Mouse (Mus musculus): Measurements from ENCODE around the gene Map3k14. TPM values are rescaled to one million over a fixed set of nuclear protein-coding genes. Genes with fewer than 3 reads are reported as not detected.

Gene Map3k14
- 11.2 and 11.7 TPM in 2 replicates for polyA plus RNA-seq (2012; rRNA removed)

DNA sequence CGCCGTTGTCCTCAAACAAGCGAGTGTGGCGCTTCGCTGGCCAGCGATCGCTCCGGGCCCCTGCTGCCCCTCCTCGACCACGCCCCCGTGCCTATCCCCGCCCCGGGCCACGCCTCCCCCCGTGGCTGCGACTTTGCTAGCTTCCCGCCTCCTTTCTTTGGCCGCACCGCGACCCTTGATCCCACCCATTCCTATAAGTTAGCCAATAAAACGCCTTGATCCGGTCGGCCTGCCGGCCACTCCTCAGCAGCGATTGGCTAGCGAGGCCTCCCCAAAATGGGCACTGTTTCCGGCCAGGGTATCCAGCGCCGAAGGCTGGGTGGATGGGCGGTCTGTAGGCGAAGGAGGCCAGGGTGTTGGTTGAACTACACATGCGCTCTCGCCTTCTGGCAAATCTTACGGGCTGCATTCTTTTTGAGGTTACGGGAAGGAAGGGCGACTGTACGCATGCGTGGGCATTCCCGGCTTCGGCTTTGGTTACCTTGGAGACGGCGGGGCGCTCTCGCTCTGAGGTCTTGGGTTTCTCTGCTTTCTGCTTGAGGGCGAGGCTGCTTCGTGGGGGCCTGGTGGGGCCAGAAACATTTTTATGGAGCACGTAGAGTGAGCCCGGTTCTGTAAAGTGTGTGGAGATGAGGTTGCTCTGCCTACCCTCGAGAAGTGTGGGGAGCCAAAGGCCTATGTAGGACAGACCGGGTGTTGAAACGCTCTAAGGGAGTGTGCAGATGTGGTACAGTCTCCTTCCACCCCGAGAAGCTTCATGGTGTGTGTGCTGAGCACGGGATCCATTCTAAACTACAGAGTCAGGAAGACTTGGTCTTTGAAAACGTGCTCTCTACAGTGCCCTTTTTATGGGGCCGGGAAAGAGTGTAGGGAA, at the start of gene Map3k14:
Map3k14 (minus strand) TSS at position 127 of the 874 bp plus-strand sequence.

DNA sequence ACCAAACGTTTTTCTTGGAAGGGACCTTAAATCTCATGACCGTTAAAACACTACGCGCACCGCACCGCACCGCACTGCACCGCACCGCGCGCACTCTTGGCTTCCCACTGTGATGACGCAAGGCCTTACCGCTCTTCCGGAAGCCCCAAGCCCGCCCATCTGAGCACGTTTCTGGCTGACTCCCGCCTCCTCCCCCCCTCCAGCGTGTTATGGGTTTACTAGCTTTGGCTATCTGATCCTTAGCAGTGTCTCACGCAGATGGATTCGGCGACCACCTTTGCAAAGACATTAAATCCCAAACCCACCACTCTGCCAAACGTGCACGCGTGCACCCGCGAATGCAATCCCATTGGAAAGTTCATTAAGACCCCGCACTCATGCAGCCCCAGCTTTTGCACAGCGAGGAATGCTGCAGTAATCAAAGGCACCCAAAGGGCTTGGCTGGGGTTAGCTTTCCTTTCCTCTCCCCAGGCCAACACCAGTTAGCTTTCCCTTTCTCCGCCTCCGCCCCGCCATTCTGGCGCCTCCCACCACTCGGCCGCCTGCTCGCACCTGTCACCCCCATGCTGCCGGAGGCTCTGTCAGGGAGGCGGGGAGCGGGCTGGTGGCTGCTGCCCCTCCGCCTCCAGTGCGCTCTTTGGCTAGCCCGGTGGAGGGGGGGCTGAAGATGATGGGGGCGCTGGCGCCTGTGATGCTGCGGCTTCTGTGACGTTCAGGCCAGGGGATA, 49.3 kb downstream of the Map3k14 start, which contains the start of gene Spata32:
Spata32 (minus strand) TSS at position 643 of the 727 bp plus-strand sequence.

DNA sequence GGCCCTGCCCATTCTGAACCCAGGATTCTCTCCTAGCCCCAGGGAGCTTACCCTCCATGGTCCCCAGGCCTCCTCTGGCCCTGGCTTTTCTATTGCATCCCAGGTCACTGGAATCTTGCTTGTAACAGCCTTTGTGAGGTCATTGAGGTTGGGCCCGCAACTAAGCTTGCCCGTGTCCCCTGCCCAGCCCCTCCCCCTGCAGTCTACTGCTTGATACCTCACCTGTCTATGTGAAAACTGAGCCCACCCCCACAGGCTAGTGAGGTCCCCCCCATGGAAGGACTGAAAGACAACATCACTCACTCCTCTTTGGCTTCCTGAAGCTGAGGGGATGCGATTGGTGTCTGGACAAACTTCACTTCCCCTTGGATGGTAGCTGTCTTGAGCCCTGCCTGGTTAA, 58.8 kb downstream of the Map3k14 start, which contains the start of gene 1700023F06Rik:
1700023F06Rik (minus strand) TSS at position 101 of the 400 bp plus-strand sequence.

DNA sequence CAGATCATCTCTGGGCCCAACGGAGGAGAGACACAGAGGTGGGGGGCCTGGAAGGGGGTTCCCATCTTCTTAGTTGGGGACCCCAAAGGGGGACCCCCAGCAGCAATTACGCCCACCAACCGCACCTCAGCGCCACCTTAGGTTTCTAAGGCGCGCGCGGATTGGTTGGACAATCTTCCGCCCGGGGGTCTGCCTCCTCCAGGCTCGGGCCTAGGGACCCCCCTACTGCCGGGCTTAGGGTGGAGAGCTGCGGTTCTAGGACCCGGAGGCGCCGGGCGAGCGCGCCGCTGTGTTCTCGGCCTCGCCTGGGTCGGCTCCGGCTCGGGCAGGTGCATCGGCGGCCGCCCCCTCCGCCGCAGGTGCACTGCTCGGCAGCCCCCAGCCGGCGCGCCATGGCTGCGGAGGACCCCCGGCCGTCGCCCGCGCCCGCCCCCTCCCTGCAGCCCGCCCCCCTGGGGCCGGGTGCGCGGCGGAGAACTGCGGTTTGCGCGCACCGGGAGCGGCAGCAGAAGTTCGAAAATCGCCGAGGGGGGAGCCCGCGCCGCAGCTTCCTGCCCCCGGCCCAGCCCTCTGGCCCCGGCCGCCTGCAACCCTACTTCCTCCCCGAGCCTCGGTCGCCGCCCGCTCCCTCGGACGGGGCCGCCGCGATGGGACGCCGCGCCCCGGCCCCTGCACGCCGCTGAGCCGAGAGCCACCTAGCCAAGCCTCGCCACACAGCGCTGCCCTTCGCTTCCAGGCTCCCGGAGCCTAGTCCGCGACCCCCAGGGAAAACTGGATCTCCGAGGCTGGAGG, 96.6 kb downstream of the Map3k14 start, which contains the start of gene Fmnl1:
Fmnl1 (plus strand) TSS at position 614 of the 792 bp plus-strand sequence.

Other genes with a start within 250 kb of the Map3k14 start
- 31.0 and 31.9 TPM in 2 replicates for gene Nmt1, start 239.3 kb downstream of the Map3k14 start, polyA plus RNA-seq (2012; rRNA removed)
- 53.7 and 68.5 TPM in 2 replicates for gene Dcakd, start 239.1 kb downstream of the Map3k14 start, polyA plus RNA-seq (2012; rRNA removed)
- gene Plcd3, start 165.8 kb downstream of the Map3k14 start, polyA plus RNA-seq (2012; rRNA removed) = 9.0 and 24.8 TPM in 2 replicates
- 22.8 and 28.9 TPM in 2 replicates for gene Acbd4, start 165.8 kb downstream of the Map3k14 start, polyA plus RNA-seq (2012; rRNA removed)
- gene Hexim1, start 151.2 kb downstream of the Map3k14 start, polyA plus RNA-seq (2012; rRNA removed) = 16.2 and 16.4 TPM in 2 replicates
- gene Hexim2, start 135.0 kb downstream of the Map3k14 start, polyA plus RNA-seq (2012; rRNA removed) = 3.1 and 4.3 TPM in 2 replicates
- 5.6 and 7.7 TPM in 2 replicates for gene Fmnl1, start 96.4 kb downstream of the Map3k14 start, polyA plus RNA-seq (2012; rRNA removed)
- gene 1700023F06Rik, start 58.9 kb downstream of the Map3k14 start, polyA plus RNA-seq (2012; rRNA removed) = 0.50 and 0.73 TPM in 2 replicates
- not detected in 2 replicates for gene Spata32, start 49.0 kb downstream of the Map3k14 start, polyA plus RNA-seq (2012; rRNA removed)
- 204 and 239 TPM in 2 replicates for gene Arhgap27, start 96.2 kb upstream of the Map3k14 start, polyA plus RNA-seq (2012; rRNA removed)
- gene Plekhm1, start 145.2 kb upstream of the Map3k14 start, polyA plus RNA-seq (2012; rRNA removed) = 25.9 and 28.9 TPM in 2 replicates
- not detected in 2 replicates for gene Lrrc37a, start 237.1 kb upstream of the Map3k14 start, polyA plus RNA-seq (2012; rRNA removed)